Mouse (Mus musculus) gastrocnemius, adult 2 months (tissue): ENCODE measurements at regions not wholly inside any gene's neighbourhood (a gene's known extent, or its start where the extent isn't known, plus 50 kb on each side); places are given as distances from the start of the nearest gene placed in this dataset.
"Not testable (repeated sequence)": the region's sequence is repeated elsewhere in the genome, so short reads cannot be mapped to it uniquely, and the experiment has no call there.

Experiments
- DNase-seq: peaks from one replicate; pipeline ENCODE4 v3.0.0; 2022
- H3K27ac ChIP-seq: fragments of 200-600 bp; 2 replicates; pipeline ENCODE4 v1.8.1; 2022; ENCODE audit warnings: mild to moderate bottlenecking
- H3K4me3 ChIP-seq: fragments of 200-600 bp; 2 replicates; pipeline ENCODE4 v1.8.1; 2022; ENCODE audit warnings: mild to moderate bottlenecking, moderate library complexity
- CTCF ChIP-seq: fragments of 200-600 bp; IDR thresholded peaks from 2 replicates; pipeline ENCODE4 v1.8.1; 2022; ENCODE audit warnings: antibody characterized with exemption, mild to moderate bottlenecking, moderate library complexity
- intact Hi-C: fragments of 180-260 bp; cut with DNase I; formaldehyde crosslinking; loops from one replicate; pipeline ENCODE4 v1.15.1; 2025

DNA sequence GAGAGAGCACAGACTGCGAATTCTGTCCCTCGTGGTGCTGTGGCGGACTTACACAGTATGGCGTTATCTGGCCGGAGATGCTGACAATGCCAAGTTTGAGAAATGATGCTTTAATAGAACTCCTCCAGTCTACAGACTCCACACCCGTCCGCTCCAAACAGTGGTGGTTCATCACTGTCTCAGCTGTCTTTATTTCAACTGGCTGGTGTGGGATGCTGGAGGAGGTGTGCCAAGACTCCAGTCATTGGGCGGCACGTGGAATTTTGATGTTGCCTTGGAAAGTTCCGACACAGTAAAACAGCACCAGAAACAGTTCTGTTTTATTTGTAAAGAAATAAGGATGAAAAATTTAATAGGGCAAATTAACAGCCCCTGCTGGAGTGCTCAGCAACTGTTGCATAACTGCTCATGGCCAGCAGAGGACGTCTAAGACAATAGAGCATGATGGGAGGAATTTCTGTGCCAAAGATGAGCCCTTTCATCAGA is 141.8 kb upstream of the 1700025G04Rik start:
- intact Hi-C loops, result no loop called here

DNA sequence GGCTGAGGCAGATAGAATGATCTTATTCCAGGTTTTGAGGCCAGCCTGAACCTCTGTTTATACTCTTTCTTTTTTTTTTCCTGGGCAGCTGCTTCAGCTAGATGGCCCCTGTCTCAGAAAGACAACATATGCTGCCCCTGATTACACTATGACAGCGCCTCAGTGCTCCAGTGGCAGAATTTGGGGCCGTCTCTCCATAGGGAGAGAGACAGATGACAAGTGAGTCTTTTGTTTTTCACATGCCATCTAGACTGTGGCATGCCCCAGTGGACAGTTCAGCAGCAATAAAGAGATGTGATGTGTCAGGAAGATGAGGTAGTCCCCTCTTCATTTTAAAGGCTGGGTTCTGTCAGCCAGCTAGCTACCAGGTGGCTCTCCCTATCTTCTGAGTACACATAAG is 139.8 kb upstream of the 1700025G04Rik start:
- intact Hi-C loops, result no loop called here
- Histone ChIP-seq H3K27ac (peak overlapping the region; percentile 24), H3K4me3 (no peak overlapping the region)
- DNase-seq, result no peak
- TF ChIP-seq CTCF, result no peak

More for the DNA sequence above, 141.8 kb upstream of the 1700025G04Rik start:
- peak; percentile 69 for TF ChIP-seq CTCF
- DNase-seq, result no peak
- H3K4me3 ChIP-seq, result no peak overlapping the region
- H3K27ac ChIP-seq, result no peak overlapping the region

DNA sequence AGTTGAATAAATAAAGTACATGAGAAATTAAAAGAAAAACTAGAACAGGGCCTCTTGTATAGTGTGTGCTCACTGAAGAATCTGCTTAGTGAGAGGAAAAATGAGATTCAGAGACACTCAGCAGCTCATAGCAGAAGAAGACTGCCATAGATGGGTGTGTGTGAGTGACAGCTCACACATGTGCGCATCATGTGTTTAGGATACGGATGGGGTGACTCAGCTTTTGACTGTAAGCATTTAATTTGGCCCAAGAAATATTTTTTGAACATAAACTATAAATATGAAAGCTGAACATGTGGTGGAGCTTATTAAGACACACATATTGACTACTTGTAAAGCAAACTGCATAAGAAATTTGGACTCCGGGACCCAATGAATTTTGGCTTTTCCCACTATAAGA is 136.1 kb upstream of the 1700025G04Rik start:
- no peak for TF ChIP-seq CTCF
- no peak for DNase-seq
- H3K4me3 ChIP-seq, result no peak overlapping the region
- H3K27ac ChIP-seq, result no peak overlapping the region
- intact Hi-C loops, result no loop called here

DNA sequence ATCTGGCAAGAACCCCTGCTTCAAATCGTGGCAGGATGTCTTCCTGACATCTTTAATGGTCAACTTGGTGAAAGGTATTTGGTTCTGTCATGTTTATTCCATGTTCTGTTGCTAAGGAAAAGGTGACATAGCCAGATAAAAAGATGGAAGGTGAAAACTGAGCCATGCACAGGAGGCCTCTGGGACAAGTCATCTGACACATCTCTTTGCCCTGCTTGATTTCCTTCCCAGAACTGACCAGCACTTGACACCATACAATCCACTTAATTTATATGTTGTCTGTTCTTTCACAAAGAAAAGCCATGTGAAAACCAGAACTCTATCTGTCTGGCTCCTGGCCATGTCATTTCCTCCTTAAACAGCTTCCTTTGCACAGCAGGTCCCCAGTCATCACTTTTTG is 133.7 kb upstream of the 1700025G04Rik start:
- Histone ChIP-seq H3K4me3 (no peak overlapping the region), H3K27ac (peak overlapping the region; percentile 82)
- DNase-seq, result peak; percentile 41
- TF ChIP-seq CTCF, result no peak
- intact Hi-C loops, result loop anchor here (5.0 kb wide), 2 partner anchors 51 to 131 kb away; partner anchors contain the start of gene 1700025G04Rik

DNA sequence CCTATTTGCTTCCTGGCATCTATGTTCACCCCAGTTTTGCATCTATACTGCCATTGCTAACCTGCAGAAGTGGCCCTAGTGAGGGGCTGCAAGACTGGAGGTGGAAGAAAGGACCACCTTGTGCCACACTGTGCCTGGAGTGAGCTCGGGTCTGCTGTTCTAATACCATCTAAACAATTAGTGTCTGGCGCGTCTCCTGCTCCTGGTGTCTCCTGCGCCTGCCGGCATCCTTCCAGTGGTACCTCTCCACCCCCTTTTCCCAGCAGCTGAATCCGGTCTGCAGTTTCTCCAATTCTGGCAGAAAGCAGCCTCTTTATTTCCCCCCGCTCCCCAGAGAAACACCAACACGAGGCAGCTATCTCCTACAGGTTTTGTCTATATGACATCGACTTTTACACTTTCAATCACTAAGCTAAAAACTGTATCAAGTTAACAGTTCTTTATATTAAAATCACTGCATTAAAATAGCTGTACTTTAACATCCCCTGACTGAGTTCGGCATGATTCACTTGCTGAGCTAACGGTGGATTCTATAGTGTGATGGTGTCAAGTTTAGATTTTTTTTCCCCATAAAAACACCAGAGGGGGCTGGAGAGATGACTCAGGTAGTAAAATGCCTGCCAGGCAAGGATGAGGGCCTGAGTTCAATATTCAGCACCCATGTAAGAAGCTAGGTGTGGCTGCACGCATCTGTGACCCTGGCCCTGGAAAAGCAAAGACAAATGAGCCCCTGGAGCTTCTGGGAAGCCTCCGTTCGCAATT is 131.1 kb upstream of the 1700025G04Rik start:
- no peak for DNase-seq
- Histone ChIP-seq H3K27ac (no peak overlapping the region), H3K4me3 (no peak overlapping the region)
- intact Hi-C loops, result loop anchor here (5.0 kb wide), 2 partner anchors 49 to 129 kb away; partner anchors contain the start of gene 1700025G04Rik
- TF ChIP-seq CTCF, result no peak

DNA sequence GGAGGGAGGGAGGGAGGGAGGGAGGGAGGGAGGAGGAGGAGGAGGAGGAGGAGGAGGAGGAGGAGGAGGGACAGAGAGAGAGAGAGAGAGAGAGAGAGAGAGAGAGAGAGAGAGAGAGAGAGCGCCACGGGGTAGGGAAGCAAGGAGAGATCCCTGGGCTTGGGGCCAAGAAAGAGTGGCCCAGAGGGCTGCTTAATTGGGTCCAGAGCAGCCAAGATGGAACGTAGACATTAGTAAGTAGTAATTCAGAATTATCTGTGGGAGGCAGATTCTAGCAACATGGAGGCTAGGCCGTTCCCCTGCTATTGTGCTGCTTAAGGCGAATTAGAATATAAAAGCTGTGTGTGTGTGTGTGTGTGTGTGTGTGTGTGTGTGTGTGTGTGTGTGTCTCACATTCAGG is 129.8 kb upstream of the 1700025G04Rik start:
- not testable (repeated sequence) for DNase-seq, H3K4me3 ChIP-seq, H3K27ac ChIP-seq
- intact Hi-C loops, result loop anchor here (5.0 kb wide), 2 partner anchors 47 to 127 kb away; partner anchors contain the start of gene 1700025G04Rik

DNA sequence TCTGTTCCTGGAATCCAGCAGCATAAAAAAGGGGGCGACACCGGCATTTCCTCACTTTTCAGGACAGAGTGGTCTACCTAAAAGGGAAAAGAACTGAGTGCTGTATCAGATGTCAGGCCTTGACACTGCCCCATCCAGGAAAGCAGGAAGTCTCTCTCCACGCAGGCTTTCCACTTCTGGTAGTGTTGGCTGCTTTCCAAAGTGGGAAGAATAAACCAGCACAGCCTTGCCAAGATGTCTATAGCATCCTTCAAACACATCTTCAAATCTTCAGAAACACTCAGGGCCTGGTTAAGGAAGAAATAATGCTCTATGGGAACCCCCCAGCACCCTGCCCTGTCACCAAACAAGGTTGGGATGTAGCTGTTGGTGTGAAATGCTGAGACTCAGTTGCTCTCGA is 127.5 kb upstream of the 1700025G04Rik start:
- no peak for DNase-seq
- Histone ChIP-seq H3K27ac (no peak overlapping the region), H3K4me3 (no peak overlapping the region)
- intact Hi-C loops, result no loop called here
- no peak for TF ChIP-seq CTCF

DNA sequence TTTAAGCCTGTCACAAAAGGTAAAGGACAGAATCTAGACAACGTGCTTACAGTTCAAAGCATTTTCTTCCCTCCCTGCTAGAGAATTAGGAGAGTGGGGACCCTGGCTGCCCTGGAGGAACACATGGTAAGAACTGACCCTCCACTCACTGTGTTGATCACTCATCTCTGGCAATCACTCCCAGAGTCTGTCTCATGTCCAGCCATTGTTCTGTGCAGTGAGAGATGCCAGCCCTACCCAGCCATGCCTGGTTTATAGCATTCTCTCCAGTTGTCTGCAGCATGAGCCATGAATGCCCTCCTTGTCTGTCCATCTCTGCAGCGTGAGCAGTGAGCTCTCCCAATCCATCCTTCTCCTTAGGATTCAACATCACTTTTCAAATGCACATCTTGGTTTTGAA is 124.5 kb upstream of the 1700025G04Rik start:
- intact Hi-C loops, result no loop called here
- no peak for TF ChIP-seq CTCF

DNA sequence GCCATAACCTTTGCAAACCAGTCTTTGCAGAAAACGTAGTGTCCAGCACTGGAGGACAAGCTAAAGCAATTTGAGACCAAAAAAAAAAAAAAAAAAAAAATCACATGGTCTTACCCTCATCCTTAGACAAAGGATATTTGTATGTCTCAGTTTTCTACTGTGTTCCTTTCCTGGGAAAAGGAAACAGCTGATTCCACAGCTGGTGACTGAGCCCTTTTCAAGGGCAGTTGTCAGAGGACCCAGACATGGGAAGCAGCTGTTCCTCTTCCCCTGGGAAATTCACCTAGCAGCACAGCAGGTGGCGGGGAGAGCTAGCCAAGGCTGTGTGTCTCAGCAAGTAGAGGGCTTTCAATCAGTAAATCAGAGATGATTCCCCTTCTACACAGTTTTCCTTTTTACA is 113.3 kb upstream of the 1700025G04Rik start:
- peak overlapping the region; percentile 2; the same call in 1 of the 2 replicates for H3K27ac ChIP-seq
- TF ChIP-seq CTCF, result no peak
- intact Hi-C loops, result no loop called here
- no peak overlapping the region for H3K4me3 ChIP-seq
- DNase-seq, result peak; percentile 36

More for the DNA sequence above, 124.5 kb upstream of the 1700025G04Rik start:
- DNase-seq, result no peak
- no peak overlapping the region for H3K27ac ChIP-seq
- no peak overlapping the region for H3K4me3 ChIP-seq

DNA sequence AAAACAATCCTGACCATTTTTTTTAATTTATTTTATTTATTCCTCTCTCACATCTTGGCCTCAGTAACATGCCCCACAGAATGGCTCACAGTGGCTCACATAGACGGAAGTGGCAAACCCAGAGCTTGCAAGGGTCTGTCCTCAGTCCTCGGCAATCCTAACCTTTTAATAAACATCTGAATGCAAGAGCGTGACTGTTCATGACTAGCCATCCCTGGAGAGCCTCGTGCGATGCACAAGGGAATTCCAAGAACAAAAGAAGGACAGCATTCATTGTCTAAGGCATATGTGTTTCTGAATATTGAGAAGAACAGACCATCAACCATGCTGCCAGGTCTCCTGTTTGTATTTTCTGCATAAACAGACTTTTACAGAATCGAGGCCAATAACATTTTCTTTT is 98.8 kb upstream of the 1700025G04Rik start:
- DNase-seq, result no peak
- intact Hi-C loops, result no loop called here
- no peak overlapping the region for H3K4me3 ChIP-seq
- TF ChIP-seq CTCF, result no peak
- H3K27ac ChIP-seq, result no peak overlapping the region

DNA sequence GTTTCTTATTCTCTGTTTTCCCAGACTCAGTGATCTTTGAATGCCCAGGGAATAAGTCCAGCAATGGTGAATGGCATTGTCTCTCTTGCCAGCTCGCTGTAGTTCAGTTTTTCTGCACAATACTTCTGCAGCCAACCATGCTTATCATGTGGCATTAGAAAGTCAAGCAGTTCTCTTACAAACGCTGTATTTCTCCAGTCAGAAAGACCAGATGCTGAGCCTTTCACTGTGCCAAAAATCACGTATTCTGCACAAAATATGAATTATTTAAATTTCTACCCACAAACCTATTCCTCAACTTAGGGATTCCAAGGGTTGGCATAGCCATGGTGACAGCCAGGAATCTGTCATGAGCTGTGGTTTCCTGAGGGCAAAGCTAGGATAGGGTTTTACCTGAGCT is 95.0 kb upstream of the 1700025G04Rik start:
- TF ChIP-seq CTCF, result no peak
- Histone ChIP-seq H3K4me3 (no peak overlapping the region), H3K27ac (no peak overlapping the region)
- intact Hi-C loops, result no loop called here
- no peak for DNase-seq

DNA sequence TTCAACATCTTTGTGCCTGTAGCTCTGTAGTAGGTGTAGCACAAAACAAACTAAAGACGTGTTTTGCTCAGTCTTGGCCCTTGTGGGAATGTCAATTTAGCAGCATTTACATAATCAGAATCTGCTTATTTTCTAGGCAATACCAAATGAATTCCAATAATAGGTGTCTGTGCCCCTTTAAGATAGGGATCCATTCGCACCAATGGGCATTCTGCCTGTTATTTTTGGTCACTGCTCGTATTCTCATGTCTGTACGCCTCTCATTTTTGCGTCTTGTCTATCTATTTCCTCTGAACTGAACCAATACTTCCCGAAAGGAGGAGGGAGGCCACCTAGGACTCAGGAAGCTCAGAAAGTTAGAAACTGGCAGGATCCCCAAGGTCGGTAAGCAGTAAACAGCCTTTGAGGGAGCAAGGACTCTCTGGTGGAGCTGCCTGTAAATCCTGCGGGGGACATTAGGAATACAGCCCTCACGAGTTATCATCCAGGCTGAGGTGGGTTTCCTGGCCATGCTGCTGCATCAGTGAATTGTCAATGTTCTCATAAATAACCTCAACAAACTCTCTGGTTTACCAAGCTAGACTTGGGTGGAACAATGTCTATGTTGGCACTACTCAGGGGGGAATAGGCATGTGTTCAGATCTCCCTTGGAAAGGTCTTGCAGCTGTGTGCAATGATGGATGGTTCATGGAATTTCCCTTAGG is 86.5 kb upstream of the 1700025G04Rik start:
- no peak for TF ChIP-seq CTCF
- Histone ChIP-seq H3K27ac (peak overlapping the region; percentile 92), H3K4me3 (peak overlapping the region; percentile 60)
- intact Hi-C loops, result loop anchor here (2.0 kb wide), 1 partner anchor 198 kb away; no protein-coding TSS in a partner anchor
- DNase-seq, result peak; percentile 29

DNA sequence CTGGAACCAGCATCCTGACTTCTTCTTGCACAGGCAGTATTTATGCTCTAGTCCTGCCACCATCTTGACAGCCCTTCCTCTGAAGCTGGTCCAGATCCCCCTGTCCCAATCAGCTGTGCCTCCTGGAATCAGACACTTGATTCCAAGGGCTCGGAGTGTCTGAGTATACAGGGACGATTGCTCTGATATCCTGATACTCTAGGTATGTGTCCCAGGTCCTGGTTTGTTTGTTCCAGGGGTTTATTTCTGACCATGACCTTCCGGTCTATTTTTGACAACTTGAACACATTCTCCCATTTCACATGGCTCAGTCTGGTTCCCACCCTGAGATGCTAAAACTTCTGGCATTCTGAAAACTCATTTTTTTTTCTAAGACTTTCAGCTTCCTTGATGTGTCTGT is 85.8 kb upstream of the 1700025G04Rik start:
- TF ChIP-seq CTCF, result no peak
- intact Hi-C loops, result loop anchor here (2.0 kb wide), 1 partner anchor 197 kb away; no protein-coding TSS in a partner anchor
- peak; percentile 46 for DNase-seq
- Histone ChIP-seq H3K4me3 (peak overlapping the region; percentile 60), H3K27ac (peak overlapping the region; percentile 92)
